Mouse (Mus musculus) forebrain, embryonic 14.5 days (tissue): Measurements from ENCODE around the gene Eras. TPM values are rescaled to one million over a fixed set of nuclear protein-coding genes. Genes with fewer than 3 reads are reported as not detected.
"Not testable (repeated sequence)": the region's sequence is repeated elsewhere in the genome, so short reads cannot be mapped to it uniquely, and the experiment has no call there.

Experiments used
- ATAC-seq: fragments of 200-750 bp; cut with Nextera tagmentation; 2 replicates; pipeline ENCODE4 v1.8.0; 2017; ENCODE audit warnings: mild to moderate bottlenecking, moderate library complexity
- DNase-seq: peaks from one replicate; pipeline ENCODE4 v3.0.0-alpha.2; 2015; ENCODE audit warnings: low spot score
- H3K27ac ChIP-seq: fragments of 300-500 bp; sonication (generic); 2 replicates; pipeline ENCODE4 v1.5.1; 2014; ENCODE audit warnings: low read depth, mild to moderate bottlenecking, control low read depth, low read length, moderate library complexity
- H3K27me3 ChIP-seq: fragments of 300-500 bp; sonication (generic); replicated peaks from 2 replicates; pipeline ENCODE4 v1.6.1; 2014; ENCODE audit warnings: low read length, control low read depth, mixed read lengths; ENCODE audit not compliant: control insufficient read depth, insufficient read depth
- H3K36me3 ChIP-seq: fragments of 300-500 bp; sonication (generic); 2 replicates; pipeline ENCODE4 v1.6.1; 2014; ENCODE audit warnings: low read length, control low read depth; ENCODE audit not compliant: control insufficient read depth, insufficient read depth
- H3K4me1 ChIP-seq: fragments of 300-500 bp; sonication (generic); 2 replicates; pipeline ENCODE4 v1.6.1; 2014; ENCODE audit warnings: antibody characterized with exemption, low read length, control low read depth; ENCODE audit not compliant: control insufficient read depth, insufficient read depth
- H3K4me2 ChIP-seq: fragments of 300-500 bp; sonication (generic); 2 replicates; pipeline ENCODE4 v1.6.1; 2014; ENCODE audit warnings: mild to moderate bottlenecking, control low read depth, low read length
- H3K4me3 ChIP-seq: fragments of 300-500 bp; sonication (generic); 2 replicates; pipeline ENCODE4 v1.5.1; 2014; ENCODE audit warnings: low read depth, low read length, control low read depth
- H3K9ac ChIP-seq: fragments of 300-500 bp; sonication (generic); 2 replicates; pipeline ENCODE4 v1.6.1; 2014; ENCODE audit warnings: mild to moderate bottlenecking, low read length, control low read depth, moderate library complexity
- H3K9me3 ChIP-seq: fragments of 300-500 bp; sonication (generic); replicated peaks from 2 replicates; pipeline ENCODE4 v1.6.1; 2016; ENCODE audit warnings: low read length, control low read depth, mixed read lengths; ENCODE audit not compliant: control insufficient read depth
- WGBS: fragments of 180-500 bp; shearing (Covaris S2); extraction: QIAGEN DNeasy Blood & Tissue Kit; methylation state at CpG from one replicate; pipeline ENCODE4 v1.1.7; 2014; 5-methylcytosine and 5-hydroxymethylcytosine counted together
- polyA plus RNA-seq: library from polyadenylated mRNA; unstranded; fragments of >200 nt; fragmentation: Nextera tagmentation; extraction: Ambion mirVana; gene quantifications from 2 replicates; pipeline ENCODE4 v1.2.1, GENCODE M21; 2014

Eras gene
- polyA plus RNA-seq, 1 experiment from 2014 or later = not detected

- H3K9ac ChIP-seq = peak within 1 kb of the TSS; percentile 67
- peak within 1 kb of the TSS; percentile 56 for H3K4me2 ChIP-seq
- peak within 1 kb of the TSS; percentile 68 for H3K27ac ChIP-seq
- peak within 1 kb of the TSS; percentile 39 for H3K4me3 ChIP-seq
- H3K4me1 ChIP-seq = no peaks in the 10 kb centered on the region
- ATAC-seq = peak; percentile 93
- H3K27me3 ChIP-seq = no peaks in the 10 kb centered on the region
- DNase-seq = peak; percentile 84
- H3K9me3 ChIP-seq = no peaks in the 10 kb centered on the region
- peaks cover 6% of the 10 kb centered on the region; the same call in 1 of the 2 replicates for H3K36me3 ChIP-seq
- WGBS = 28% methylated on average over 37 of the region's 40 CpGs
These were observed 8.6 kb downstream of the Eras start, which contains the start of gene Pcsk1n for GRCm38 (mm10) chrX:7919601-7920383. Gene Pcsk1n (plus strand): TSS chrX:7919822.

DNA sequence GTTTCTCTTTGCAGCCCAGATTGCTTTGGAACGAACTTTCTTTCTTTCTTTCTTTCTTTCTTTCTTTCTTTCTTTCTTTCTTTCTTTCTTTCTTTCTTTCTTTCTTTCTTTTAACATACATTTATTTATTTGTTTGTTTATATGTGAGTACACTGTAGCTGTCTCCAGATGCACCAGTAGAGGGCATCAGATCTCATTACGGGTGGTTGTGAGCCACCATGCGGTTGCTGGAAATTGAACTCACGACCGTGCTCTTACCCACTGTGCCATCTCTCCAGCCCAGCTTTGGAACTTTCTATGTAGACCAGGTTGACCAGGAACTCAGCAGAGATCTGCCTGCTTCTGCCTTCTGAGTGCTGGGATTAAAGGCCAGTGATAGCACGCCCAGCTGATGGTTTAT lies 10.4 kb downstream of the Eras start:
- not testable (repeated sequence) for H3K27me3 ChIP-seq, H3K27ac ChIP-seq, H3K4me1 ChIP-seq, DNase-seq, H3K9me3 ChIP-seq, H3K4me2 ChIP-seq, H3K4me3 ChIP-seq, ATAC-seq, H3K36me3 ChIP-seq, H3K9ac ChIP-seq
- WGBS = 77% methylated on average over 6 of the region's 6 CpGs

DNA sequence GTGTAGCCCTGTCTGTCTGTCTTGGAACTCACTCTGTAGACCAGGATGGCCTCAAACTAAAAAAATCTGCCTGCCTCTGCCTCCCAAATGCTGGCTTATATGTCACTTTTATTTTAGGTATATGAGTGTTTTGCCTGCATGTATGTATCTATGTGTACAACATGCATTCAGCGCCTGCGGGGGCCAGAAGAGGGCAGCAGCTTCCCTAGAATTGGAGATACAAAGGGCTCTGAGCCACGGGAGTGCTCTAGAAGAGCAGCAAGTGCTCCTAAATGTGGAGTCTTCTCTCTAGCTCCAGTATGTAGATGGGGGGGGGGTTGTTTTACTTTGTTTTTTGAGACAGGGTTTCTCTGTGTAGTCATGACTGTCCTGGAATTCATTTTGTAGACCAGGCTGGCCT lies 12.7 kb downstream of the Eras start:
- not testable (repeated sequence) for H3K4me2 ChIP-seq, H3K4me1 ChIP-seq, H3K4me3 ChIP-seq, H3K27me3 ChIP-seq, H3K27ac ChIP-seq, H3K9ac ChIP-seq, H3K36me3 ChIP-seq, ATAC-seq, H3K9me3 ChIP-seq
- peak; percentile 14 for DNase-seq
- WGBS = 28% methylated on average over 3 of the region's 3 CpGs

GRCm38 (mm10) chrX:7910473-7910872 lies 17.9 kb downstream of the Eras start:
- Histone ChIP-seq H3K4me1 (no peaks in the 10 kb centered on the region), H3K4me3 (no peak overlapping the region), H3K9me3 (no peaks in the 10 kb centered on the region), H3K27me3 (no peaks in the 10 kb centered on the region), H3K27ac (no peak overlapping the region), H3K36me3 (0 out of 2 replicates have a peak, but pooled peaks cover 5% of the 10 kb centered on the region), H3K4me2 (no peak overlapping the region), H3K9ac (no peak overlapping the region)
- ATAC-seq (no peak), DNase-seq (peak; percentile 11)
- 48% methylated on average over 6 of the region's 6 CpGs for WGBS

DNA sequence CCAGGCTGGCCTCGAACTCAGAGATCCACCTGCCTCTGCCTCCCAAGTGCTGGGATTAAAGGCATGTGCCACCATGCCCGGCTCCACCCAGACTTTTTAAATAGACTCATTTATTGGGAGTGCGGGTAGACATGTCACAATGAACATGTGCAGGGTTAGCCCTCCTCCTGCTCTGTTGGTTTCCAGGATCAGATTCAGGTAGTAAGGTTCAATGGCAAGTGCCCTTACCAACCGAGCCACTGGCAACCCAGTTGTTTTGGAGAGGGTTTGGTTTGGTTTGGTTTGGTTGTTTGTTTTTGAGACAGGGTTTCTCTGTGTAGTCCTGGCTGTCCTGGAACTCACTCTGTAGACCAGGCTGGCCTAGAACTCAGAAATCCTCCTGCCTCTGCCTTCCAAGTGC lies 19.2 kb downstream of the Eras start, which contains the start of gene Gm10490:
Gene Gm10490, plus strand, starts transcription at position 301 of the 400 bp plus-strand sequence.
- H3K27ac ChIP-seq, H3K4me2 ChIP-seq, H3K9me3 ChIP-seq, H3K36me3 ChIP-seq, DNase-seq, H3K27me3 ChIP-seq, H3K4me3 ChIP-seq, ATAC-seq, H3K9ac ChIP-seq, H3K4me1 ChIP-seq: not testable (repeated sequence)
- WGBS = 85% methylated on average over 4 of the region's 4 CpGs

DNA sequence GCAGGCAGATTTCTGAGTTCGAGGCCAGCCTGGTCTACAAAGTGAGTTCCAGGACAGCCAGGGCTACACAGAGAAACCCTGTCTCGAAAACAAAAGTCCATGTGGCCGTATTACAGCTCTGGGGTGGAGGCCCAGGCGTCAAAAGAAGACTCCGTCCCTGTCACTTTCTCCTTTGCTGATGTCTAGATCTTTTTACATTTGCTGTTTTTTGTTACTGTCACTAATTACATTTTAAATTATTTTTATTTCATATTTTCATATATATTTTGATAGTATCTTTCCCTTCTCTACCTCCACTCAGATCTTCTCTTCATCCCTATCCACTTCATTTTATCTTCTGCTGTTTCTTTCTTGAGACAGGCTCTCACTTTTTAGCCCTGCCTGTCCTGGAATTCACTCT lies 20.7 kb downstream of the Eras start, which contains the start of gene Gm10491:
Gene Gm10491, minus strand, starts transcription at position 101 of the 400 bp plus-strand sequence.
- 80% methylated on average over 5 of the region's 5 CpGs for WGBS
- no peak within 1 kb of the TSS for H3K4me2 ChIP-seq
- ATAC-seq = no peak

GRCm38 (mm10) chrX:7904441-7904840 lies 24.0 kb downstream of the Eras start:
- 95% methylated on average over 5 of the region's 5 CpGs for WGBS
- H3K9me3 ChIP-seq = no peaks in the 10 kb centered on the region
- DNase-seq (no peak), ATAC-seq (no peak)
- no peaks in the 10 kb centered on the region for H3K4me1 ChIP-seq
- 0 out of 2 replicates have a peak, but pooled peaks cover 11% of the 10 kb centered on the region for H3K36me3 ChIP-seq
- no peaks in the 10 kb centered on the region for H3K27me3 ChIP-seq
- no peak overlapping the region for H3K4me2 ChIP-seq
- H3K27ac ChIP-seq = no peak overlapping the region
- no peak overlapping the region for H3K9ac ChIP-seq
- no peak overlapping the region for H3K4me3 ChIP-seq

More for the DNA sequence above, 20.7 kb downstream of the Eras start, which contains the start of gene Gm10491:
- Histone ChIP-seq H3K9me3 (no peaks in the 10 kb centered on the region), H3K4me1 (no peaks in the 10 kb centered on the region), H3K27me3 (no peaks in the 10 kb centered on the region), H3K9ac (no peak within 1 kb of the TSS), H3K36me3 (0 out of 2 replicates have a peak, but pooled peaks cover 11% of the 10 kb centered on the region), H3K4me3 (no peak within 1 kb of the TSS), H3K27ac (no peak within 1 kb of the TSS)
- no peak for DNase-seq

GRCm38 (mm10) chrX:7898880-7899874 lies 29.2 kb downstream of the Eras start, which contains the start of the genes Pqbp1 and Timm17b:
Gene Pqbp1 (minus strand): TSS chrX:7899269.
Gene Timm17b (plus strand): TSS chrX:7899357.
- Histone ChIP-seq H3K4me1 (no peaks in the 10 kb centered on the region), H3K27ac (peak within 1 kb of the TSS; percentile 76), H3K36me3 (peaks cover 21% of the 10 kb centered on the region), H3K9me3 (no peaks in the 10 kb centered on the region), H3K4me2 (peak within 1 kb of the TSS; percentile 56), H3K9ac (peak within 1 kb of the TSS; percentile 65), H3K4me3 (peak within 1 kb of the TSS; percentile 52), H3K27me3 (no peaks in the 10 kb centered on the region)
- WGBS = 29% methylated on average over 62 of the region's 62 CpGs
- DNase-seq (peak; percentile 97), ATAC-seq (peak; percentile 99)
